Mouse (Mus musculus) C2C12 (cell line): Measurements from ENCODE around the gene Gk2. TPM values are rescaled to one million over a fixed set of nuclear protein-coding genes. Genes with fewer than 3 reads are reported as not detected.

ENCODE experiments used
- H3K27me3 ChIP-seq: one replicate; pipeline ENCODE4 v1.6.1; 2011; ENCODE audit not compliant: control insufficient read depth, insufficient read depth, insufficient read length
- H3K36me3 ChIP-seq: one replicate; pipeline ENCODE4 v1.6.1; 2011; ENCODE audit not compliant: control insufficient read depth, insufficient read depth
- H3K4me3 ChIP-seq: one replicate; pipeline ENCODE4 v1.5.1; 2011; ENCODE audit warnings: mild to moderate bottlenecking, control low read depth; ENCODE audit not compliant: poor library complexity, insufficient read depth, severe bottlenecking
- H3K79me2 ChIP-seq: one replicate; pipeline ENCODE4 v1.6.1; 2011; ENCODE audit not compliant: control insufficient read depth, insufficient read depth
- H3K79me3 ChIP-seq: one replicate; pipeline ENCODE4 v1.6.1; 2011; ENCODE audit warnings: low read depth, control low read depth
- H3ac ChIP-seq: one replicate; pipeline ENCODE3; 2011; ENCODE audit warnings: low read depth; ENCODE audit not compliant: control insufficient read depth, insufficient read length
- CEBPB ChIP-seq: IDR thresholded peaks from one replicate; pipeline ENCODE4 v1.6.1; 2011; ENCODE audit warnings: low read depth, mild to moderate bottlenecking, control low read depth, moderate library complexity
- CTCF ChIP-seq: IDR thresholded peaks from one replicate; pipeline ENCODE4 v1.5.1; 2011; ENCODE audit not compliant: control insufficient read depth, insufficient read depth, insufficient read length
- FOSL1 ChIP-seq: IDR thresholded peaks from one replicate; pipeline ENCODE4 v1.8.0; 2011; ENCODE audit warnings: mild to moderate bottlenecking, low read length; ENCODE audit not compliant: poor library complexity, insufficient read depth, severe bottlenecking
- MAX ChIP-seq: IDR thresholded peaks from one replicate; pipeline ENCODE4 v1.6.1; 2011; ENCODE audit warnings: mild to moderate bottlenecking, control low read depth
- MYOD1 ChIP-seq: IDR thresholded peaks from one replicate; pipeline ENCODE4 v1.6.1; 2011; ENCODE audit warnings: low read depth; ENCODE audit not compliant: control insufficient read depth, insufficient read length
- MYOG ChIP-seq: IDR thresholded peaks from one replicate; pipeline ENCODE4 v1.6.1; 2011; ENCODE audit not compliant: control insufficient read depth, insufficient read length; ENCODE audit errors: extremely low read depth
- USF1 ChIP-seq: IDR thresholded peaks from one replicate; pipeline ENCODE4 v1.6.1; 2011; ENCODE audit warnings: low read depth, mild to moderate bottlenecking, control low read depth, moderate library complexity
- polyA plus RNA-seq: library from polyadenylated mRNA; unstranded; fragments of >200 nt; fragmentation: generic; extraction: Trizol; gene quantifications from one replicate; pipeline ENCODE4 v1.2.1, GENCODE M21; 2012; ENCODE audit warnings: missing spikeins

Gene Gk2
- polyA plus RNA-seq, 1 experiment: not detected

DNA sequence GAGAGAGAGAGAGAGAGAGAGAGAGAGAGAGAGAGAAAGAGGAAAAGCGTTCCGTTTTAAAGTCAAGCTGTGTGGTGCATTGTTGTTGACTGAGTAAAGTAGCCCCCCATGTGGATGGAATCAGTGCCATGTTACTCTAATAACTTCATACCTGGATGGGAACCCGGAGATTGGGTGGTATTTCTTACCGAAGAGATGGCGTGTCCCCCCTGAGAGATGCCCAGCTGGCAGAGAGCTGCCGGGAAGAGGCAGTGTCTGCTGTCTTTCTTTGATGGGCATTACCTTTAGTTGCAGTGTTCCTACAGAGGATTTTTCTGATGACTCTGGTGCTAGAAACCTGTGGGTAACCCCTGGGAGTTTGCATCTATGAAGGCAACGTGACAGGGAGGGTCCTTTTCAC lies 10.4 kb upstream of the Gk2 start:
- no peak for TF ChIP-seq MYOG
- TF ChIP-seq USF1: no peak
- no peak for TF ChIP-seq MYOD1
- no peak for TF ChIP-seq FOSL1
- no peak for TF ChIP-seq CTCF
- TF ChIP-seq MAX: no peak
- no peak for TF ChIP-seq CEBPB
- no peak overlapping the region for H3ac ChIP-seq
- H3K36me3 ChIP-seq: no peaks in the 10 kb centered on the region
- no peaks in the 10 kb centered on the region for H3K79me3 ChIP-seq
- H3K4me3 ChIP-seq: no peak overlapping the region
- H3K27me3 ChIP-seq: no peaks in the 10 kb centered on the region
- no peaks in the 10 kb centered on the region for H3K79me2 ChIP-seq

DNA sequence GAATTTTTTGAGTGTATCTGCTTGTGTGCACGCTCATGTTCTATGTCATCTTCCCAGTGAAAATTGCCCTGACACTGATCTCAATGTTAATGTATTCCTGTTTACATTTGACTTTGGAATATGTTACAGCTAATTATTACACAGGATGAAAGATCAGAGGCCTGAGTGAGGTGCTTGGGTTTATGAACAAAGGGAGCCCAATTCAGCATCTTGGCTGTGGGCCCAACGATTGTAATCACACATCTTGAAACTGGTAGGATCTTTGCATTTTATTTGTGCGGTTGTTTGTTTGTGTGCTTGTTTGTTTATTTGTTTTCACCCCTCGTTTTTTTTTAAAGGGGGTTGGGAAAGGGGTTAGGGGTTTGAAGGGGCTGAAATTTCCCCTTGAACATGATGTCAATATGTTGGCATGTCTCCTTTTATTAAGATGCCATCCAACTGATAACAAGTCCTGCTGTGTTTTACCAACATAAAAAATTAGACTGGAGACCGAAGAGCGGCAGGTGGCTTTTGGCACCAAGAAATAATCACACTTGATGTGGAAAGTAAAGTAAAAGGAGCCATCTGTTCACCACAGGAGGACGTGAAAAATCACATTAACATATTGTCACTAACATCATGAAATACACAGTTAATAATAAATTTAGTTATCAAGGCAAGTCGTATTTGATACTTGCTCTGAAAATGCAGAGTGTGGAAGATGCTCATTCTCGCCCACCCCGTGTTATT lies 9.8 kb upstream of the Gk2 start:
- TF ChIP-seq MYOD1: no peak
- no peak for TF ChIP-seq FOSL1
- TF ChIP-seq CTCF: no peak
- TF ChIP-seq MYOG: no peak
- TF ChIP-seq USF1: no peak
- no peak for TF ChIP-seq MAX
- TF ChIP-seq CEBPB: no peak
- no peaks in the 10 kb centered on the region for H3K27me3 ChIP-seq

GRCm38 (mm10) chr5:97465956-97466355 lies 9.1 kb upstream of the Gk2 start:
- Histone ChIP-seq H3K79me3 (no peaks in the 10 kb centered on the region), H3K79me2 (no peaks in the 10 kb centered on the region)

More for the DNA sequence above, 9.8 kb upstream of the Gk2 start:
- no peak overlapping the region for H3ac ChIP-seq
- no peaks in the 10 kb centered on the region for H3K79me3 ChIP-seq
- no peaks in the 10 kb centered on the region for H3K36me3 ChIP-seq
- no peak overlapping the region for H3K4me3 ChIP-seq
- no peaks in the 10 kb centered on the region for H3K79me2 ChIP-seq

GRCm38 (mm10) chr5:97462856-97463255 lies 6.0 kb upstream of the Gk2 start:
- Histone ChIP-seq H3K4me3 (no peak overlapping the region), H3K36me3 (no peaks in the 10 kb centered on the region), H3ac (no peak overlapping the region), H3K79me2 (no peaks in the 10 kb centered on the region), H3K27me3 (no peaks in the 10 kb centered on the region), H3K79me3 (no peaks in the 10 kb centered on the region)
- TF ChIP-seq MAX (no peak), CTCF (no peak)

More at GRCm38 (mm10) chr5:97465956-97466355, 9.1 kb upstream of the Gk2 start:
- Histone ChIP-seq H3K27me3 (no peaks in the 10 kb centered on the region), H3ac (no peak overlapping the region), H3K4me3 (no peak overlapping the region), H3K36me3 (no peaks in the 10 kb centered on the region)
- TF ChIP-seq USF1 (no peak), CEBPB (no peak)

- Histone ChIP-seq H3K4me3 (no peak overlapping the region), H3K79me3 (no peaks in the 10 kb centered on the region), H3K79me2 (no peaks in the 10 kb centered on the region), H3K36me3 (no peaks in the 10 kb centered on the region), H3ac (no peak overlapping the region), H3K27me3 (no peaks in the 10 kb centered on the region)
- TF ChIP-seq CTCF (no peak), MYOG (no peak), CEBPB (no peak), USF1 (no peak), MAX (no peak), FOSL1 (no peak), MYOD1 (no peak)
These were observed 5.4 kb downstream of the Gk2 start for GRCm38 (mm10) chr5:97451451-97451850.

GRCm38 (mm10) chr5:97444191-97444590 lies 12.6 kb downstream of the Gk2 start:
- Histone ChIP-seq H3K79me3 (no peaks in the 10 kb centered on the region), H3K27me3 (no peaks in the 10 kb centered on the region), H3K36me3 (no peaks in the 10 kb centered on the region), H3K79me2 (no peaks in the 10 kb centered on the region), H3ac (no peak overlapping the region), H3K4me3 (no peak overlapping the region)
- TF ChIP-seq FOSL1: no peak
- TF ChIP-seq CTCF: no peak
- no peak for TF ChIP-seq MAX
- no peak for TF ChIP-seq MYOD1
- TF ChIP-seq CEBPB: no peak
- TF ChIP-seq USF1: no peak
- TF ChIP-seq MYOG: no peak
